Mouse (Mus musculus) liver, adult 2 months (tissue): ENCODE measurements around the gene Nav2. TPM values are rescaled to one million over a fixed set of nuclear protein-coding genes. Genes with fewer than 3 reads are reported as not detected.

Experiments used
- DNase-seq: peaks from one replicate; pipeline ENCODE4 v3.0.0-alpha.2; 2011; ENCODE audit warnings: low read depth, low spot score; ENCODE audit errors: extremely low read depth
- H3K27ac ChIP-seq: fragments of 200-500 bp; replicated peaks from 2 replicates; pipeline ENCODE4 v1.5.1; 2012; ENCODE audit warnings: low read depth, mild to moderate bottlenecking, control low read depth, inconsistent platforms, low read length; ENCODE audit not compliant: insufficient read depth
- H3K27me3 ChIP-seq: fragments of 200-500 bp; 2 replicates; pipeline ENCODE4 v1.6.1; 2012; ENCODE audit warnings: mild to moderate bottlenecking, moderate library complexity, low read length, inconsistent platforms; ENCODE audit not compliant: control insufficient read depth, insufficient read depth
- H3K36me3 ChIP-seq: fragments of 200-500 bp; 2 replicates; pipeline ENCODE4 v1.6.1; 2012; ENCODE audit warnings: low read length, inconsistent platforms; ENCODE audit not compliant: control insufficient read depth, insufficient read depth
- H3K4me1 ChIP-seq: fragments of 200-500 bp; 2 replicates; pipeline ENCODE4 v1.6.1; 2011; ENCODE audit warnings: low read length; ENCODE audit not compliant: control insufficient read depth, insufficient read depth
- H3K4me3 ChIP-seq: fragments of 200-500 bp; 2 replicates; pipeline ENCODE4 v1.5.1; 2011; ENCODE audit warnings: low read depth, mild to moderate bottlenecking, control low read depth, low read length, moderate library complexity; ENCODE audit not compliant: insufficient read depth
- H3K79me2 ChIP-seq: fragments of 200-500 bp; 2 replicates; pipeline ENCODE4 v1.6.1; 2012; ENCODE audit warnings: inconsistent platforms, mild to moderate bottlenecking, low read length, moderate library complexity; ENCODE audit not compliant: control insufficient read depth, insufficient read depth
- H3K9ac ChIP-seq: fragments of 200-500 bp; 2 replicates; pipeline ENCODE4 v1.6.1; 2012; ENCODE audit warnings: low read depth, mild to moderate bottlenecking, control low read depth, inconsistent platforms, low read length
- CTCF ChIP-seq: fragments of 200-500 bp; IDR thresholded peaks from 2 replicates; pipeline ENCODE4 v1.5.1; 2011; ENCODE audit warnings: low read depth, low read length, control low read depth
- POLR2A ChIP-seq: fragments of 200-500 bp; IDR thresholded peaks from 2 replicates; pipeline ENCODE4 v1.6.1; 2011; ENCODE audit warnings: low read length, control low read depth; ENCODE audit not compliant: insufficient read depth; ENCODE audit errors: extremely low read depth
- WGBS: fragments of 180-500 bp; shearing (Covaris S2); methylation state at CpG from one replicate; pipeline ENCODE4 v1.1.7; 2018; 5-methylcytosine and 5-hydroxymethylcytosine counted together
- polyA plus RNA-seq: library from polyadenylated mRNA; depleted of rRNA; stranded (reverse); fragments of >200 nt; gene quantifications from 2 replicates; pipeline ENCODE4 v1.2.3, GENCODE M21; 2012
- total RNA-seq: library from RNA; depleted of rRNA; stranded (reverse); fragments of >200 nt; gene quantifications from 2 replicates; pipeline ENCODE4 v1.2.3, GENCODE M21; 2014

The Nav2 gene
- total and polyA plus RNA-seq, 2 experiments, result 11.1 to 17.6 TPM

- no peak overlapping the region for H3K9ac ChIP-seq
- H3K27ac ChIP-seq, result peak overlapping the region; percentile 35
- no peaks in the 10 kb centered on the region for H3K27me3 ChIP-seq
- H3K36me3 ChIP-seq, result peaks cover 10% of the 10 kb centered on the region; the same call in 1 of the 2 replicates
- H3K4me1 ChIP-seq, result peaks cover 15% of the 10 kb centered on the region
- H3K79me2 ChIP-seq, result peaks cover 7% of the 10 kb centered on the region; the same call in 1 of the 2 replicates
- DNase-seq, result peak; percentile 58
- TF ChIP-seq POLR2A (no peak), CTCF (no peak)
- H3K4me3 ChIP-seq, result no peak overlapping the region
These were observed 584.1 kb downstream of the Nav2 start for GRCm38 (mm10) chr7:49492622-49493021.

GRCm38 (mm10) chr7:49493210-49493609 is 584.7 kb downstream of the Nav2 start:
- DNase-seq, result peak; percentile 44
- Histone ChIP-seq H3K36me3 (peaks cover 10% of the 10 kb centered on the region; the same call in 1 of the 2 replicates), H3K27me3 (no peaks in the 10 kb centered on the region), H3K4me3 (no peak overlapping the region), H3K79me2 (peaks cover 7% of the 10 kb centered on the region; the same call in 1 of the 2 replicates), H3K9ac (no peak overlapping the region), H3K4me1 (peaks cover 11% of the 10 kb centered on the region), H3K27ac (peak overlapping the region; percentile 35; the same call in 1 of the 2 replicates)
- 92% methylated on average over 4 of the region's 4 CpGs for WGBS
- peak; percentile 50; the same call in 1 of the 2 replicates for TF ChIP-seq CTCF
- no peak for TF ChIP-seq POLR2A

- 90% methylated on average over 6 of the region's 6 CpGs for WGBS
- Histone ChIP-seq H3K79me2 (peaks cover 7% of the 10 kb centered on the region; the same call in 1 of the 2 replicates), H3K4me3 (no peak overlapping the region), H3K27ac (no peak overlapping the region), H3K36me3 (peaks cover 10% of the 10 kb centered on the region; the same call in 1 of the 2 replicates), H3K27me3 (no peaks in the 10 kb centered on the region), H3K4me1 (peaks cover 8% of the 10 kb centered on the region), H3K9ac (no peak overlapping the region)
- DNase-seq, result no peak
- TF ChIP-seq POLR2A (no peak), CTCF (no peak)
These were observed 586.1 kb downstream of the Nav2 start for GRCm38 (mm10) chr7:49494654-49495053.

GRCm38 (mm10) chr7:49496111-49496510 is 587.6 kb downstream of the Nav2 start:
- WGBS, result 85% methylated on average over 11 of the region's 11 CpGs
- no peak overlapping the region for H3K4me3 ChIP-seq
- TF ChIP-seq POLR2A (no peak), CTCF (no peak)
- no peak overlapping the region for H3K9ac ChIP-seq
- H3K27ac ChIP-seq, result no peak overlapping the region
- DNase-seq, result no peak
- H3K36me3 ChIP-seq, result peaks cover 10% of the 10 kb centered on the region; the same call in 1 of the 2 replicates
- H3K27me3 ChIP-seq, result no peaks in the 10 kb centered on the region
- peaks cover 7% of the 10 kb centered on the region; the same call in 1 of the 2 replicates for H3K79me2 ChIP-seq
- H3K4me1 ChIP-seq, result peaks cover 8% of the 10 kb centered on the region

- H3K9ac ChIP-seq, result no peak overlapping the region
- no peak overlapping the region for H3K27ac ChIP-seq
These were observed 588.4 kb downstream of the Nav2 start for GRCm38 (mm10) chr7:49496766-49497425.

GRCm38 (mm10) chr7:49497426-49497892 is 588.9 kb downstream of the Nav2 start:
- H3K79me2 ChIP-seq, result peaks cover 7% of the 10 kb centered on the region; the same call in 1 of the 2 replicates
- no peak overlapping the region for H3K27ac ChIP-seq
- H3K9ac ChIP-seq, result no peak overlapping the region
- no peaks in the 10 kb centered on the region for H3K27me3 ChIP-seq
- H3K4me3 ChIP-seq, result no peak overlapping the region
- peaks cover 3% of the 10 kb centered on the region; the same call in 1 of the 2 replicates for H3K4me1 ChIP-seq
- DNase-seq, result no peak
- TF ChIP-seq POLR2A (no peak), CTCF (no peak)
- H3K36me3 ChIP-seq, result peaks cover 10% of the 10 kb centered on the region; the same call in 1 of the 2 replicates
- WGBS, result 88% methylated on average over 4 of the region's 4 CpGs

More at GRCm38 (mm10) chr7:49496766-49497425, 588.4 kb downstream of the Nav2 start:
- no peak for DNase-seq
- 65% methylated on average over 13 of the region's 13 CpGs for WGBS
- Histone ChIP-seq H3K4me1 (peaks cover 7% of the 10 kb centered on the region), H3K4me3 (no peak overlapping the region), H3K79me2 (peaks cover 7% of the 10 kb centered on the region; the same call in 1 of the 2 replicates), H3K27me3 (no peaks in the 10 kb centered on the region), H3K36me3 (peaks cover 10% of the 10 kb centered on the region; the same call in 1 of the 2 replicates)
- no peak for TF ChIP-seq CTCF
- no peak for TF ChIP-seq POLR2A
